Mouse (Mus musculus): ENCODE measurements around the gene Spata31d1a.
A peak's percentile ranks its signal among the peaks of the same experiment; 100 is the strongest.
"Not testable (repeated sequence)": the region's sequence is repeated elsewhere in the genome, so short reads cannot be mapped to it uniquely, and the experiment has no call there.

The Spata31d1a gene

DNA sequence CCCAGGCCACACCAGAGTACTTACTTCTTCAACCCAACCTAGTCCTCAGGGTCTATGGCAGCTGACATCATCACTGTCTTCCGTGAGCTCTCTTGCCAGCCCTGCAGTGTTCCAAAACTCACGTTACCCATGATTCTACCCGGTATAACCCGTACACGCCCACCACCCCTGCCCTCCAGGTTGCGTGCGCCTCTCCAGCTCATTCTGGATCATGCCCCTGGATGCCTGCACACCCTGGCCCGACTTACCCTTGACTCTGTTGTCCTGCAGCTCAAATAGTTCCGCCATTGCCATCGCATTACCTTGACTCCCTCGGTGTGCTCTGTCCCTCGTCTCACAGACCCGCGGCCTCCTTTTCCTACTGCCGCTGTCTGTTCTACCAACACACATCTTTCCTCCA is at the start of gene Spata31d1a:
TSS of gene Spata31d1a (minus strand) at position 101 of the 400 bp plus-strand sequence.
- DNase-seq: no peak

GRCm38 (mm10) chr13:59756906-59757305 is 46.8 kb upstream of the Spata31d1a start:
- no peak for DNase-seq

DNA sequence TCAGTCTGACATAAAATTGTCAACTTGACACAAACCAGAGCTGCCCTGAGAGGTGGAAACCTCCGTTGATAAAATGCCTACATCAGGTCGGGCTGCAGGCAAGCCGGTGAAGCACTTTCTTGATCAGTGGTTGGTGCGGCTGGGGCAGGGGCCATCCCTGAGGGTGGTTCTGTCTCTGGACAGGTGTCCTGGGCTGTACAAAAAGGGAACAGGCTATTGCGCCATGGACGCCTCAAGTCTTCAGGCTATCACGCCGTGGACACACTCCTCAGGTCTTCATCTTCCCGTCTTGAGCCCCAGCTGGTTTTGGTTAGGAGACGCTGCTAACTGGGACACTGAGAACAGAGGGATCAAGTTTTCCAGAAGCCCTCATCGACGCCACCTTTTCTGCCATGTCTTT is 40.2 kb upstream of the Spata31d1a start:
- no peak for DNase-seq

- DNase-seq: no peak
Observed at GRCm38 (mm10) chr13:59746711-59747110, 36.6 kb upstream of the Spata31d1a start, which contains the start of gene 1700014D04Rik. Gene 1700014D04Rik (minus strand): TSS chr13:59746752.

DNA sequence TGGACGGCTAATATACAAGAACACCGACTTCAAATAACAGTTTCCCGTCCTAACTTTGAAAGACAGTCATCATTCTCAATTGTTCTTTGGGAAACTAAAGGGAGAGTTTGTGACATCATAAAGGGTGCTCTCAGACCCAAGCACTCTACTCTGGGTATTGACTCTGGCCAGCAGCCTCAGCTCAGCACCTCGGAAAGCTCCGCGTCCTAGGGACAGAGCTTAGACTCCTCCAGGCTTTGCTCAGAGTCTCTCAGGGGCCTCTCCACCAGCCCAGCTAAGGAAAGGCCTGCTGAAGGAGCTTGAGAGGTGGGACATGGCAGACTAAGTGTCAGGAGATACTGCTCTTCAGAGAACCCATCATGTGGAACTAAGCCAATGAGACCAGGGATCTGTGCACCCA is 36.0 kb upstream of the Spata31d1a start:
- no peak for DNase-seq

DNA sequence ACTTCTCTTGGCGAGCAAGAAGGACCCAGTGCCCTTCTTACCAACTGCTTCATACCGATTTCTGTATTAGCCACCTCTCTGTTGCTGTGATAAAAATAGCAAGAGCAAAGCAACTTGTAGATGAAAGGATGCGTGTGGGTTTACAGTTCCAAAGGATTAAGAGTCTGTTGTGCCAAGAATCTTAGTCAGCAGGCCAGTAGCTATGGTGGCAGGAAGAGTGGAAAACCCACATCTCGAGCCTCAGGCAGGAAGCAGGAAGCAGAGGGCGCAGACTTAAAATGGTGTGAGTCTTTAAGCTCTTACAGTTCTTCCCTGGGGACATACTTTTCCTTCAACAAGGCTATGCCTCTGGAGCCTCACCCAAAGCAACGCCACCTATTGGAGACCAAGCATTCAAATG is 35.3 kb upstream of the Spata31d1a start:
- DNase-seq: no peak

- DNase-seq: peak; percentile 38
Observed at GRCm38 (mm10) chr13:59741697-59742096, 31.6 kb upstream of the Spata31d1a start.

GRCm38 (mm10) chr13:59741096-59741495 is 31.0 kb upstream of the Spata31d1a start:
- peak; percentile 41 for DNase-seq

GRCm38 (mm10) chr13:59739397-59739796 is 29.3 kb upstream of the Spata31d1a start:
- DNase-seq: no peak

DNA sequence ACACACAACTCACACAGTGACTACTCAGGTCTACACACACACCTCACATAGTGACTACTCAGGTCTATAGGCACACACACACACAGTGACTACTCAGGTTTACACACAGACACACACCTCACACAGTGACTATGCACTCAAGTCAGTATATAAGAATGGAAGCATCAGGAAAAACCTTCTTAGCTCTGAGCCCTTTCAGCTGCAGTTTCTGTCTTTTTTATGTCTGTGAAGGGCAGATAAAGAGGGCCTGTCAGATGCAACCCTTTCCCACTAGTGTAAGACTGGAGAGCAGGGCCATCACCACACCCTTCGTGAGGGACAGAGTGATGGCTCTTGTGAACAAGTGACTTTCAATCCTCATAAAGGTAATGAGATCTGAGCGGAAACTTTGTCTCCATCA is 28.3 kb upstream of the Spata31d1a start:
- DNase-seq: no peak

DNA sequence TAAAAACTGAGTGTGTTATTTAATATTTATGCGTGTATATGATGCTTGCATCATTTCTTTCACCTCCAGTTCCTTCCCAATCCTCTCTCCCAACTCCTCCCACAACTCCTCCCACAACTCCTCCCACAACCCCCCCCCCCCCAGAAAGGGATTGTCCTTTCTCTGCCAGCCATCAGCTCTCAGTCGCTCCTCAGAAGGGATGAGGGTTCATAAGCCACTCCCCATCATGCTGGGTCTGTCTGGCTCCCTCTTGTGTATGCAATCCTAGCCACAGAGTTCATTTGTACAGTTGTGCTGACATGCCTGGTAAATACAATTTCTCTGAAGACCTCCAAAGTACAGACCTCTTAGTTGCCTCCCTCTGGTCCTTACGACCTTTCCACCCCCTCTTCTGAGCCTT is 25.1 kb upstream of the Spata31d1a start:
- DNase-seq: no peak

- DNase-seq: not testable (repeated sequence)
Observed at GRCm38 (mm10) chr13:59734347-59734746, 24.2 kb upstream of the Spata31d1a start.

- no peak for DNase-seq
Observed at GRCm38 (mm10) chr13:59733936-59734335, 23.8 kb upstream of the Spata31d1a start.

DNA sequence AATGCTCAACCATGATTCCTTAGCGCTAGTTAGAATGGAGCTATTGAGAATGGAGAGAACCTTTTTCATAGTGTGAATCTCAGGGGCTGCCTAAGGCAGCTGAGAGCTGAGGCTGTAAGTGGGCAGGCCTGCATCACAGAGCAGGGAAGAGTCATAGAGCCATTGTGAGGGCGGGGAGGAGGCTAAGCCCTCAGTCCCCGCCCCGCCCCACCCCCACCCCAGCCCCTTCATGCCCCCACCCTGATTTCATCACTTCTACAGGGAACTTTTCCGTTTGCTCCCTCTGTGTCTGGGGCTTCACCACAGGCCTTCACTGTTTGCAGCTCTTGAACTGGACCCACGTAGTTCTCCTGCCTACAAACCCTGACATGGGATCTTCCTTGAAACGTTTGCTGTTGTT is 21.5 kb upstream of the Spata31d1a start, which contains the start of gene Spata31d1d:
TSS of gene Spata31d1d (minus strand) at position 101 of the 400 bp plus-strand sequence.
- no peak for DNase-seq

GRCm38 (mm10) chr13:59728378-59729093 is 18.4 kb upstream of the Spata31d1a start:
- DNase-seq: peak; percentile 88

- no peak for DNase-seq
Observed at GRCm38 (mm10) chr13:59726139-59726867, 16.2 kb upstream of the Spata31d1a start.

- DNase-seq: not testable (repeated sequence)
Observed at GRCm38 (mm10) chr13:59722089-59722488, 12.0 kb upstream of the Spata31d1a start.

DNA sequence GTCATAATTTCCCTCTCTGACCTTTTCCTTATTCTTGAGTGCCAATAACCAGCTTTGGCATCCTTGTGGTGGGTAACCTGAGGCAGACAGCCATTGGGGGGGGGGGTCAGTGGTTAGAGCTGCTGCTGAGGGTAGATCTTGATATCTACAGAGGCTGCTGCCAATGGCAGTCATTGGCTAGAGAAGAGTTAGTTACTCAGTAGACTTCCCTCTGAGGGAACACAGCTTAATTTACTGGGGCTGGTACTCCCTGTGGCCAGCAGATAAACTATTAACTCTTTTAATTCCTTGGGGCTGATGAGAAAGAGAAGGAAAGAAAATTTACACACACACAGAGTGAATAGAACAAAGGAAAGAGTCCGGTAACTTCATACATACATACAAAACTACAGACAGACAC is 9.3 kb upstream of the Spata31d1a start:
- DNase-seq: no peak

- DNase-seq: peak; percentile 22
Observed at GRCm38 (mm10) chr13:59718857-59719440, 8.8 kb upstream of the Spata31d1a start.

DNA sequence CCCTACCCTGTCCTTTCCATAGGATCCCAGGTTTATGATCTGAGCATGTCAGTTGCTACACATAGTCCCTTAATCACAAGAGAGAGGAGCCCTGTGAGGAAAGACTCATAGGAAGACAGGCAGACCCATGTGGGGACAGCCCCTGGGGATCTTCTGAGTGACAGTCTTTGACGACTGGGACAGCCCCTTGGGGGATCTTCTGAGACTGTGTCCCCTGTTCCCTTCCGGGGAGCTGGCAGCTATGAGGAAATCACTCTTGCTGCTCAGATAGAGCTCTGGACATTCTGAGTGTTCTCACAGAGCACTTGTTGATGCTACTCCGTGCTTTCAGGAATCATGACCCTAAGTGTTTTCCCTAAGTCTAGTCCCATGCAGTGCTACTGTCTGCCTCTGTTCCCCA is 3.6 kb upstream of the Spata31d1a start:
- no peak for DNase-seq

DNA sequence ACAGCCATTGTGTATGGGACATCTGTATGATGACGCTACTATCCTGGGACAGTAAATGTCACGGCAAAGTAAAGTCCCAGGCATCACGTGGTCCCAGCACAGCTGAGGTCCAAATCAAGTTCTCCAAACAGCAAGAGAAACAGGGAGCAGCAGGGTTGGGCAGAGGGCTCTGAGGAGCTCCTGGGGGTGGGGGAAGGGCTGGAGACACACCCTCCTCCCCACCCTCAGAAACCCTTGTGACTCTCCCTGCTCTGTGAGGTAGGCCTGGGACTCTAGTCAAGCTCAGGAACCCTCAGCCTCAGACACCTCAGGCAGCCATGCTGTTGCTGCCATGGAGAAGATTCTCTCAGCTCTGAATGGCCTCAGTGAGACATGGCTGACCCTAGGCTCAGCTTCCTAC is 1.9 kb upstream of the Spata31d1a start, which contains the start of gene Spata31d1b:
TSS of gene Spata31d1b (plus strand) at position 301 of the 400 bp plus-strand sequence.
- DNase-seq: not testable (repeated sequence)

DNA sequence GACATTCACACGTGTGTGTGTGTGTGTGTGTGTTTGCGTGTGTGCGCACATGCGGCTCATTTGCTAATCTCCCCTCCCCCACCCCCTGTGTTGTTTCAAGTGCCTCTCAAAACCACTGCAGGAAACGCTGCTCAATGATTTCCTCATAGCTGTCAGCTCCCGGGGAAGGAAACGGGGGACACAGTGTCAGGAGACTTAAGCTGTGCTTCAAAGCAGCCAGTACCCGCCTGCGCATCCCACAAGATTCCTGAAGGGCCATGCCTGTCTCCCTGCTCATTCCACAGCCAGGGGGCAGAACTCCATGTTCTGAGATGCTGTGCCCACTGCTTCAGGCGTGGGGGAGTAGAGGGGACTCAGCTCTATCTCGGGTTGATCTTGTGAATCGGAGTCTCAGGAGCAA is 5.6 kb downstream of the Spata31d1a start:
- DNase-seq: peak; percentile 39

- no peak for DNase-seq
Observed at GRCm38 (mm10) chr13:59703514-59703913, 6.6 kb downstream of the Spata31d1a start.

- DNase-seq: not testable (repeated sequence)
Observed at GRCm38 (mm10) chr13:59700137-59700536, 10.0 kb downstream of the Spata31d1a start.

Data from lung, postnatal 14 days (tissue).